Mouse (Mus musculus) liver, embryonic 12.5 days (tissue): ENCODE measurements around the gene Vgll4. TPM values are rescaled to one million over a fixed set of nuclear protein-coding genes. Genes with fewer than 3 reads are reported as not detected.
A peak's percentile ranks its signal among the peaks of the same experiment; 100 is the strongest.

ENCODE experiments used
- ATAC-seq: fragments of 200-750 bp; cut with Nextera tagmentation; 2 replicates; pipeline ENCODE4 v1.8.0; 2017; ENCODE audit warnings: moderate number of reproducible peaks, mild to moderate bottlenecking, moderate library complexity
- H3K27ac ChIP-seq: fragments of 300-500 bp; sonication (generic); 2 replicates; pipeline ENCODE4 v1.5.1; 2016; ENCODE audit warnings: mild to moderate bottlenecking
- H3K27me3 ChIP-seq: fragments of 300-500 bp; sonication (generic); replicated peaks from 2 replicates; pipeline ENCODE4 v1.6.1; 2016; ENCODE audit warnings: mild to moderate bottlenecking, moderate library complexity
- H3K36me3 ChIP-seq: fragments of 300-500 bp; sonication (generic); 2 replicates; pipeline ENCODE4 v1.6.1; 2016; ENCODE audit warnings: mild to moderate bottlenecking, moderate library complexity
- H3K4me1 ChIP-seq: fragments of 300-500 bp; sonication (generic); 2 replicates; pipeline ENCODE4 v1.6.1; 2016
- H3K4me2 ChIP-seq: fragments of 300-500 bp; sonication (generic); 2 replicates; pipeline ENCODE4 v1.6.1; 2016; ENCODE audit warnings: mild to moderate bottlenecking, moderate library complexity
- H3K4me3 ChIP-seq: fragments of 300-500 bp; sonication (generic); 2 replicates; pipeline ENCODE4 v1.5.1; 2016; ENCODE audit warnings: mild to moderate bottlenecking, moderate library complexity
- H3K9ac ChIP-seq: fragments of 300-500 bp; sonication (generic); 2 replicates; pipeline ENCODE4 v1.6.1; 2016; ENCODE audit warnings: mild to moderate bottlenecking, moderate library complexity
- H3K9me3 ChIP-seq: fragments of 300-500 bp; sonication (generic); replicated peaks from 2 replicates; pipeline ENCODE4 v1.6.1; 2016; ENCODE audit warnings: mild to moderate bottlenecking, moderate library complexity
- WGBS: fragments of 180-500 bp; shearing (Covaris S2); methylation state at CpG from one replicate; pipeline ENCODE4 v1.1.7; 2016; ENCODE audit not compliant: insufficient replicate concordance; 5-methylcytosine and 5-hydroxymethylcytosine counted together
- polyA plus RNA-seq: library from polyadenylated mRNA; unstranded; fragments of >200 nt; fragmentation: Nextera tagmentation; extraction: Ambion mirVana; gene quantifications from 2 replicates; pipeline ENCODE4 v1.2.1, GENCODE M21; 2016

Gene Vgll4
- polyA plus RNA-seq, 1 experiment from 2014 or later = 19.3 TPM

GRCm38 (mm10) chr6:114921632-114922354 is 48.0 kb downstream of the Vgll4 start:
- Histone ChIP-seq H3K36me3 (0 out of 2 replicates have a peak, but pooled peaks cover 7% of the 10 kb centered on the region), H3K4me3 (peak overlapping the region; percentile 71), H3K9ac (peak overlapping the region; percentile 83), H3K27ac (peak overlapping the region; percentile 84), H3K4me2 (peak overlapping the region; percentile 81), H3K9me3 (no peaks in the 10 kb centered on the region), H3K27me3 (no peaks in the 10 kb centered on the region), H3K4me1 (peaks cover 36% of the 10 kb centered on the region)
- 5% methylated on average over 15 of the region's 15 CpGs for WGBS
- ATAC-seq = peak; percentile 84

GRCm38 (mm10) chr6:114920523-114921445 is 49.0 kb downstream of the Vgll4 start:
- peak overlapping the region; percentile 84 for H3K27ac ChIP-seq
- 2% methylated on average over 17 of the region's 17 CpGs for WGBS
- H3K4me2 ChIP-seq = peak overlapping the region; percentile 81
- peaks cover 46% of the 10 kb centered on the region for H3K4me1 ChIP-seq
- peak overlapping the region; percentile 71 for H3K4me3 ChIP-seq
- no peaks in the 10 kb centered on the region for H3K9me3 ChIP-seq
- H3K36me3 ChIP-seq = 0 out of 2 replicates have a peak, but pooled peaks cover 7% of the 10 kb centered on the region
- peak; percentile 72 for ATAC-seq
- no peaks in the 10 kb centered on the region for H3K27me3 ChIP-seq
- H3K9ac ChIP-seq = peak overlapping the region; percentile 83

- WGBS = 15% methylated on average over 9 of the region's 9 CpGs
- Histone ChIP-seq H3K4me3 (peak overlapping the region; percentile 71), H3K4me2 (peak overlapping the region; percentile 81), H3K27ac (peak overlapping the region; percentile 84), H3K9me3 (no peaks in the 10 kb centered on the region), H3K36me3 (0 out of 2 replicates have a peak, but pooled peaks cover 7% of the 10 kb centered on the region), H3K27me3 (no peaks in the 10 kb centered on the region), H3K4me1 (peaks cover 56% of the 10 kb centered on the region), H3K9ac (peak overlapping the region; percentile 83)
- no peak for ATAC-seq
Observed at GRCm38 (mm10) chr6:114919670-114920313, 50.0 kb downstream of the Vgll4 start.

- no peaks in the 10 kb centered on the region for H3K9me3 ChIP-seq
- peak overlapping the region; percentile 71 for H3K4me3 ChIP-seq
- 0 out of 2 replicates have a peak overlapping the region, but pooled peaks have one; percentile 59 for H3K27ac ChIP-seq
- H3K36me3 ChIP-seq = 0 out of 2 replicates have a peak, but pooled peaks cover 7% of the 10 kb centered on the region
- peaks cover 64% of the 10 kb centered on the region for H3K4me1 ChIP-seq
- peak overlapping the region; percentile 83 for H3K9ac ChIP-seq
- peak overlapping the region; percentile 81 for H3K4me2 ChIP-seq
- ATAC-seq = no peak
- 81% methylated on average over 9 of the region's 9 CpGs for WGBS
- no peaks in the 10 kb centered on the region for H3K27me3 ChIP-seq
Observed at GRCm38 (mm10) chr6:114918994-114919393, 50.8 kb downstream of the Vgll4 start.

GRCm38 (mm10) chr6:114917770-114918635 is 51.8 kb downstream of the Vgll4 start:
- Histone ChIP-seq H3K9me3 (no peaks in the 10 kb centered on the region), H3K4me3 (no peak overlapping the region), H3K27me3 (no peaks in the 10 kb centered on the region), H3K9ac (peak overlapping the region; percentile 20; the same call in 1 of the 2 replicates), H3K27ac (peak overlapping the region; percentile 52), H3K4me1 (peaks cover 73% of the 10 kb centered on the region), H3K4me2 (peak overlapping the region; percentile 81), H3K36me3 (0 out of 2 replicates have a peak, but pooled peaks cover 7% of the 10 kb centered on the region)
- no peak for ATAC-seq
- WGBS = 54% methylated on average over 14 of the region's 14 CpGs

- H3K4me1 ChIP-seq = peaks cover 82% of the 10 kb centered on the region
- WGBS = 68% methylated on average over 11 of the region's 11 CpGs
- ATAC-seq = no peak
- H3K36me3 ChIP-seq = 0 out of 2 replicates have a peak, but pooled peaks cover 7% of the 10 kb centered on the region
- no peak overlapping the region for H3K4me3 ChIP-seq
- H3K9ac ChIP-seq = peak overlapping the region; percentile 8; the same call in 1 of the 2 replicates
- H3K4me2 ChIP-seq = peak overlapping the region; percentile 81
- H3K27me3 ChIP-seq = no peaks in the 10 kb centered on the region
- H3K27ac ChIP-seq = peak overlapping the region; percentile 50; the same call in 1 of the 2 replicates
- H3K9me3 ChIP-seq = no peaks in the 10 kb centered on the region
Observed at GRCm38 (mm10) chr6:114917129-114917528, 52.7 kb downstream of the Vgll4 start.

- WGBS = 14% methylated on average over 5 of the region's 5 CpGs
- H3K4me3 ChIP-seq = no peak overlapping the region
- H3K27me3 ChIP-seq = no peaks in the 10 kb centered on the region
- peak overlapping the region; percentile 81 for H3K4me2 ChIP-seq
- no peak for ATAC-seq
- peaks cover 80% of the 10 kb centered on the region for H3K4me1 ChIP-seq
- peak overlapping the region; percentile 50 for H3K27ac ChIP-seq
- H3K9ac ChIP-seq = peak overlapping the region; percentile 19; the same call in 1 of the 2 replicates
- H3K36me3 ChIP-seq = 0 out of 2 replicates have a peak, but pooled peaks cover 7% of the 10 kb centered on the region
- H3K9me3 ChIP-seq = no peaks in the 10 kb centered on the region
Observed at GRCm38 (mm10) chr6:114916715-114916992, 53.1 kb downstream of the Vgll4 start.

- peaks cover 81% of the 10 kb centered on the region for H3K4me1 ChIP-seq
- H3K9me3 ChIP-seq = no peaks in the 10 kb centered on the region
- ATAC-seq = no peak
- WGBS = 44% methylated on average over 19 of the region's 19 CpGs
- H3K9ac ChIP-seq = peak overlapping the region; percentile 19; the same call in 1 of the 2 replicates
- 0 out of 2 replicates have a peak, but pooled peaks cover 7% of the 10 kb centered on the region for H3K36me3 ChIP-seq
- peak overlapping the region; percentile 50 for H3K27ac ChIP-seq
- H3K27me3 ChIP-seq = no peaks in the 10 kb centered on the region
- peak overlapping the region; percentile 81 for H3K4me2 ChIP-seq
- H3K4me3 ChIP-seq = no peak overlapping the region
Observed at GRCm38 (mm10) chr6:114915915-114916714, 53.7 kb downstream of the Vgll4 start.

- Histone ChIP-seq H3K4me1 (peaks cover 80% of the 10 kb centered on the region), H3K36me3 (0 out of 2 replicates have a peak, but pooled peaks cover 7% of the 10 kb centered on the region), H3K27me3 (no peaks in the 10 kb centered on the region), H3K9me3 (no peaks in the 10 kb centered on the region), H3K27ac (no peak overlapping the region), H3K4me3 (no peak overlapping the region), H3K4me2 (no peak overlapping the region), H3K9ac (no peak overlapping the region)
- 73% methylated on average over 10 of the region's 10 CpGs for WGBS
- no peak for ATAC-seq
Observed at GRCm38 (mm10) chr6:114914041-114914716, 55.6 kb downstream of the Vgll4 start.

- Histone ChIP-seq H3K36me3 (0 out of 2 replicates have a peak, but pooled peaks cover under 1% of the 10 kb centered on the region), H3K4me1 (peaks cover 76% of the 10 kb centered on the region), H3K4me2 (no peak overlapping the region), H3K9ac (no peak overlapping the region), H3K27ac (0 out of 2 replicates have a peak overlapping the region, but pooled peaks have one; percentile 17), H3K9me3 (no peaks in the 10 kb centered on the region), H3K27me3 (no peaks in the 10 kb centered on the region), H3K4me3 (no peak overlapping the region)
- 54% methylated on average over 4 of the region's 4 CpGs for WGBS
- no peak for ATAC-seq
Observed at GRCm38 (mm10) chr6:114913142-114913541, 56.7 kb downstream of the Vgll4 start.
